Mouse (Mus musculus) cerebellum, adult 9-10 months (tissue): ENCODE data around the gene Cutal.

ENCODE experiments used
- DNase-seq: peaks from one replicate; pipeline ENCODE4 v3.0.0; 2022

Gene Cutal

GRCm38 (mm10) chr2:34893950-34894349 lies 19.8 kb downstream of the Cutal start:
- no peak for DNase-seq

GRCm38 (mm10) chr2:34895503-34896113 lies 21.4 kb downstream of the Cutal start:
- no peak for DNase-seq

- DNase-seq: peak; percentile 67
These were observed 22.7 kb downstream of the Cutal start for GRCm38 (mm10) chr2:34896821-34897460.

GRCm38 (mm10) chr2:34897820-34898219 lies 23.6 kb downstream of the Cutal start:
- DNase-seq: peak; percentile 51

GRCm38 (mm10) chr2:34899682-34900081 lies 25.5 kb downstream of the Cutal start:
- peak; percentile 18 for DNase-seq

GRCm38 (mm10) chr2:34900412-34900811 lies 26.2 kb downstream of the Cutal start:
- peak; percentile 14 for DNase-seq

GRCm38 (mm10) chr2:34901726-34902125 lies 27.5 kb downstream of the Cutal start:
- peak; percentile 31 for DNase-seq

- DNase-seq: peak; percentile 35
These were observed 28.5 kb downstream of the Cutal start for GRCm38 (mm10) chr2:34902731-34903130.

GRCm38 (mm10) chr2:34903191-34903590 lies 29.0 kb downstream of the Cutal start:
- DNase-seq: peak; percentile 38

- peak; percentile 54 for DNase-seq
These were observed 29.6 kb downstream of the Cutal start for GRCm38 (mm10) chr2:34903652-34904405.

GRCm38 (mm10) chr2:34904849-34905542 lies 30.8 kb downstream of the Cutal start:
- DNase-seq: peak; percentile 99

- peak; percentile 36 for DNase-seq
These were observed 32.2 kb downstream of the Cutal start for GRCm38 (mm10) chr2:34906426-34906825.

- peak; percentile 54 for DNase-seq
These were observed 32.8 kb downstream of the Cutal start for GRCm38 (mm10) chr2:34906861-34907604.

- no peak for DNase-seq
These were observed 35.5 kb downstream of the Cutal start for GRCm38 (mm10) chr2:34909719-34910118.

- no peak for DNase-seq
These were observed 37.7 kb downstream of the Cutal start for GRCm38 (mm10) chr2:34911871-34912270.

GRCm38 (mm10) chr2:34912613-34913012 lies 38.4 kb downstream of the Cutal start:
- DNase-seq: no peak

GRCm38 (mm10) chr2:34913218-34914068 lies 39.2 kb downstream of the Cutal start, which contains the start of gene Phf19:
Phf19 (minus strand) TSS chr2:34914026.
- no peak for DNase-seq

- DNase-seq: no peak
These were observed 40.0 kb downstream of the Cutal start for GRCm38 (mm10) chr2:34914069-34914822.

- DNase-seq: no peak
These were observed 40.6 kb downstream of the Cutal start for GRCm38 (mm10) chr2:34914823-34915082.

- DNase-seq: no peak
These were observed 40.9 kb downstream of the Cutal start for GRCm38 (mm10) chr2:34915103-34915502.

GRCm38 (mm10) chr2:34920144-34920543 lies 45.9 kb downstream of the Cutal start:
- DNase-seq: no peak
